In genomic region chr2:75685458-75685861, GRCm38 (mm10) we compare ENCODE assay signal across 9 mouse cellular contexts. TPM values are rescaled to one million over a fixed set of nuclear protein-coding genes. Genes with fewer than 3 reads are reported as not detected.
A peak's percentile ranks its signal among the peaks of the same experiment; 100 is the strongest.
DNase-seq lines count a peak whose midpoint lies in the region; ATAC-seq and TF ChIP-seq lines count a peak whose summit lies in the region.
"Had no signal": no experiment of that assay in that cellular context is flagged by ENCODE, and none has a peak within 500 bp of the region (broad histone marks: within the 10 kb centered on the region; RNA-seq: fewer than 3 reads in every experiment).

No protein-coding gene starts in this region.

- no peak overlapping the region for H3K4me3 ChIP-seq in layer of hippocampus, adult 2 months
- H3K4me3 ChIP-seq in MEL (ENCODE audit: control insufficient read depth in 1 of 2, insufficient read depth in 1 of 2, low read depth in 2 of 2, low read length in 2 of 2): no peak overlapping the region
- no peak overlapping the region for H3K4me3 ChIP-seq in heart, postnatal 0 days (ENCODE audit: low read depth, low read length)
- H3K4me3 ChIP-seq in forebrain, embryonic 12.5 days (replicated peaks): no peak overlapping the region
- H3K4me3 ChIP-seq: hindbrain, embryonic 15.5 days had no signal

- H3K36me3 ChIP-seq in MEL (ENCODE audit: control insufficient read depth in 1 of 2, insufficient read depth in 2 of 2, low read length in 2 of 2): peaks cover 3 to 27% of the 10 kb centered on the region in 2 experiments
- no peaks in the 10 kb centered on the region for H3K36me3 ChIP-seq in heart, postnatal 0 days (replicated peaks; ENCODE audit: control insufficient read depth, insufficient read depth, low read length)
- H3K36me3 ChIP-seq in forebrain, embryonic 12.5 days (replicated peaks): no peaks in the 10 kb centered on the region
- H3K36me3 ChIP-seq: hindbrain, embryonic 15.5 days had no signal

- peaks cover 57% of the 10 kb centered on the region for H3K79me2 ChIP-seq in MEL (ENCODE audit: control insufficient read depth, insufficient read depth, low read length, poor library complexity)

- no peaks in the 10 kb centered on the region for H3K27me3 ChIP-seq in MEL (ENCODE audit: control insufficient read depth in 1 of 2, insufficient read depth in 2 of 2, low read length in 2 of 2)
- H3K27me3 ChIP-seq in heart, postnatal 0 days (ENCODE audit: control insufficient read depth, insufficient read depth, low read length): no peaks in the 10 kb centered on the region
- no peaks in the 10 kb centered on the region for H3K27me3 ChIP-seq in forebrain, embryonic 12.5 days
- H3K27me3 ChIP-seq: hindbrain, embryonic 15.5 days had no signal

- 0 out of 2 replicates have a peak overlapping the region, but pooled peaks have one; percentile 1 for H3K27ac ChIP-seq in layer of hippocampus, adult 2 months
- H3K27ac ChIP-seq in MEL (ENCODE audit: control insufficient read depth, low read depth, low read length): peak overlapping the region; percentile 94
- H3K27ac ChIP-seq in heart, postnatal 0 days (ENCODE audit: low read depth): peak overlapping the region; percentile 49
- no peak overlapping the region for H3K27ac ChIP-seq in forebrain, embryonic 12.5 days
- H3K27ac ChIP-seq: hindbrain, embryonic 15.5 days had no signal

- TF ChIP-seq EP300 in MEL (IDR thresholded peaks at IDR 0.05; ENCODE audit: low read depth in 1 of 2, low read length in 2 of 2): 0 out of 4 replicates have a peak, but pooled peaks of 1 of the 2 experiments have one; percentile 26
- no peak for TF ChIP-seq EP300 in heart, postnatal 0 days (IDR thresholded peaks at IDR 0.05; ENCODE audit: low read depth)

- no peak overlapping the region for H3K4me2 ChIP-seq in heart, postnatal 0 days (ENCODE audit: low read depth, low read length)
- no peak overlapping the region for H3K4me2 ChIP-seq in forebrain, embryonic 12.5 days
- H3K4me2 ChIP-seq: hindbrain, embryonic 15.5 days had no signal

- peak overlapping the region; percentile 64 for H3K9ac ChIP-seq in MEL (ENCODE audit: control insufficient read depth, low read depth, low read length, poor library complexity, severe bottlenecking)
- no peak overlapping the region for H3K9ac ChIP-seq in heart, postnatal 0 days (replicated peaks; ENCODE audit: low read depth, low read length)
- no peak overlapping the region for H3K9ac ChIP-seq in forebrain, embryonic 12.5 days
- H3K9ac ChIP-seq: hindbrain, embryonic 15.5 days had no signal

- TF ChIP-seq POLR2A in MEL (IDR thresholded peaks at IDR 0.05; ENCODE audit: control insufficient read depth in 1 of 2, insufficient read depth in 1 of 2, low read depth in 1 of 2, low read length in 2 of 2, poor library complexity in 1 of 2): no peak

- no peak for TF ChIP-seq CTCF in layer of hippocampus, adult 2 months (conservative IDR thresholded peaks at IDR 0.05)
- no peak for TF ChIP-seq CTCF in MEL (IDR thresholded peaks at IDR 0.05 in 2 of 3, conservative IDR thresholded peaks at IDR 0.05 in 1 of 3; ENCODE audit: control insufficient read depth in 1 of 3, insufficient read depth in 1 of 3, low read depth in 2 of 3, low read length in 3 of 3, poor library complexity in 1 of 3, severe bottlenecking in 1 of 3)
- no peak for TF ChIP-seq CTCF in heart, postnatal 0 days (IDR thresholded peaks at IDR 0.05; ENCODE audit: low read depth)

- ATAC-seq in heart, postnatal 0 days (ENCODE audit: insufficient read depth, low read depth): no peak
- ATAC-seq in monocyte, adult 5-6 weeks (replicated peaks; ENCODE audit: insufficient number of reproducible peaks, low FRiP score, low TSS enrichment, poor library complexity, severe bottlenecking): peak; percentile 66
- ATAC-seq in forebrain, embryonic 12.5 days (ENCODE audit: low FRiP score): no peak
- no peak for ATAC-seq in frontal cortex, adult (ENCODE audit: low TSS enrichment)

- 52% methylated on average over 6 of the region's 6 CpGs for WGBS in heart, postnatal 0 days
- WGBS in forebrain, embryonic 12.5 days: 92% methylated on average over 6 of the region's 6 CpGs

- DNase-seq in layer of hippocampus, adult 2 months (ENCODE audit: low spot score in 2 of 2): no peak
- DNase-seq in layer of hippocampus, adult 11-12 months (ENCODE audit: low spot score): no peak
- peak; percentile 68 for DNase-seq in MEL (ENCODE audit: low read depth, low spot score)
- no peak for DNase-seq in heart, postnatal 0 days (ENCODE audit: low spot score)
- no peak for DNase-seq in urinary bladder, adult 2 months (ENCODE audit: low spot score)

- H3K4me1 ChIP-seq in MEL (ENCODE audit: control insufficient read depth in 1 of 2, insufficient read depth in 2 of 2, low read length in 2 of 2): peaks cover 8 to 18% of the 10 kb centered on the region in 2 experiments; a peak in 3 of 4 replicates
- H3K4me1 ChIP-seq in heart, postnatal 0 days (ENCODE audit: control insufficient read depth, insufficient read depth): peaks cover 59% of the 10 kb centered on the region
- H3K4me1 ChIP-seq in forebrain, embryonic 12.5 days: no peaks in the 10 kb centered on the region; the same call in 1 of the 2 replicates
- H3K4me1 ChIP-seq: hindbrain, embryonic 15.5 days had no signal

- H3K9me3 ChIP-seq in MEL (replicated peaks; ENCODE audit: insufficient read depth, low read length): no peaks in the 10 kb centered on the region
- H3K9me3 ChIP-seq in heart, postnatal 0 days (replicated peaks; ENCODE audit: control insufficient read depth, low read length): no peaks in the 10 kb centered on the region
- H3K9me3 ChIP-seq in forebrain, embryonic 12.5 days: no peaks in the 10 kb centered on the region
- H3K9me3 ChIP-seq: hindbrain, embryonic 15.5 days had no signal

- TF ChIP-seq RAD21 in MEL (IDR thresholded peaks at IDR 0.05; ENCODE audit: low read depth, low read length): no peak

TF ChIP-seq in MEL, 35 proteins besides CTCF, POLR2A, EP300 and RAD21:
- 0 out of 2 replicates have a peak, but pooled peaks have one; percentile 22 for TF ChIP-seq ETS1 (IDR thresholded peaks at IDR 0.05; ENCODE audit: low read depth, low read length)
- no peak for TF ChIP-seq MAFK (IDR thresholded peaks at IDR 0.05; ENCODE audit: borderline replicate concordance, low read depth, low read length)
- TF ChIP-seq KAT2A (conservative IDR thresholded peaks at IDR 0.05; ENCODE audit: low read depth, low read length): 0 out of 2 replicates have a peak, but pooled peaks have one; percentile 21

RNA-seq across cellular contexts. Expression of gene Nfe2l2, which starts 19.0 kb away (rescaled TPM):
- 10 to 100 TPM; 12.6 to 13.6 TPM for total RNA-seq in layer of hippocampus, adult 2 months (2021)
- total RNA-seq in MEL (2012; rRNA removed): 33.2 and 42.1 TPM in 2 replicates
- 10 to 100 TPM in 1 of 2 experiments, not detected in 1; 59.1 TPM for polyA plus RNA-seq in MEL (2012; ENCODE audit: insufficient read depth in 1 of 2, insufficient read length in 2 of 2, low read depth in 1 of 2, low replicate concordance in 2 of 2, missing spikeins in 1 of 2)
- total RNA-seq in heart, postnatal 0 days (2014; rRNA removed; ENCODE audit: low replicate concordance): 47.1 and 55.2 TPM in 2 replicates
- 50.1 and 50.4 TPM in 2 replicates for polyA plus RNA-seq in heart, postnatal 0 days (2015; fragmentation: Nextera tagmentation; extraction: Ambion mirVana)
- 147 to 253 TPM (median 230 TPM) in 3 replicates for total RNA-seq in monocyte, adult 5-6 weeks (2017)
- polyA plus RNA-seq in forebrain, embryonic 12.5 days (2016; fragmentation: Nextera tagmentation; extraction: Ambion mirVana): 18.6 and 20.4 TPM in 2 replicates
- polyA plus RNA-seq in urinary bladder, adult 2 months (2012; rRNA removed): 214 and 256 TPM in 2 replicates

RNA-seq across cellular contexts. Expression of gene Hnrnpa3, which starts 26.4 kb away (rescaled TPM):
- total RNA-seq in layer of hippocampus, adult 2 months (2021): 100 to 1,000 TPM; 305 to 319 TPM
- 126 and 171 TPM in 2 replicates for total RNA-seq in MEL (2012; rRNA removed)
- 100 to 1,000 TPM; 342 to 437 TPM for polyA plus RNA-seq in MEL (2012; ENCODE audit: insufficient read depth in 1 of 2, insufficient read length in 2 of 2, low read depth in 1 of 2, low replicate concordance in 2 of 2, missing spikeins in 1 of 2)
- 26.0 and 33.9 TPM in 2 replicates for total RNA-seq in heart, postnatal 0 days (2014; rRNA removed; ENCODE audit: low replicate concordance)
- 93.6 and 102 TPM in 2 replicates for polyA plus RNA-seq in heart, postnatal 0 days (2015; fragmentation: Nextera tagmentation; extraction: Ambion mirVana)
- 236 to 464 TPM (median 357 TPM) in 3 replicates for total RNA-seq in monocyte, adult 5-6 weeks (2017)
- polyA plus RNA-seq in forebrain, embryonic 12.5 days (2016; fragmentation: Nextera tagmentation; extraction: Ambion mirVana): 448 and 488 TPM in 2 replicates
- 222 and 271 TPM in 2 replicates for polyA plus RNA-seq in urinary bladder, adult 2 months (2012; rRNA removed)
